Mouse (Mus musculus): Measurements from ENCODE around the gene Hjurp.
A peak's percentile ranks its signal among the peaks of the same experiment; 100 is the strongest.

Hjurp gene

GRCm38 (mm10) chr1:88297480-88298258 lies 20.2 kb upstream of the Hjurp start:
- no peak for DNase-seq

GRCm38 (mm10) chr1:88296171-88296920 lies 18.9 kb upstream of the Hjurp start:
- no peak for DNase-seq

GRCm38 (mm10) chr1:88294650-88295049 lies 17.2 kb upstream of the Hjurp start:
- DNase-seq: no peak

GRCm38 (mm10) chr1:88292057-88292456 lies 14.6 kb upstream of the Hjurp start:
- no peak for DNase-seq

GRCm38 (mm10) chr1:88291409-88292005 lies 14.1 kb upstream of the Hjurp start:
- no peak for DNase-seq

- DNase-seq: no peak
Measured at GRCm38 (mm10) chr1:88290511-88290910, 13.1 kb upstream of the Hjurp start.

- DNase-seq: peak; percentile 50 to 60
Measured at GRCm38 (mm10) chr1:88289917-88290316, 12.5 kb upstream of the Hjurp start.

- no peak for DNase-seq
Measured at GRCm38 (mm10) chr1:88289152-88289551, 11.7 kb upstream of the Hjurp start.

- DNase-seq: no peak
Measured at GRCm38 (mm10) chr1:88288789-88289127, 11.3 kb upstream of the Hjurp start.

- no peak for DNase-seq
Measured at GRCm38 (mm10) chr1:88288056-88288788, 10.8 kb upstream of the Hjurp start.

- DNase-seq: peak; percentile 61 to 77
Measured at GRCm38 (mm10) chr1:88287697-88287980, 10.2 kb upstream of the Hjurp start.

- no peak for DNase-seq
Measured at GRCm38 (mm10) chr1:88286887-88287696, 9.7 kb upstream of the Hjurp start.

GRCm38 (mm10) chr1:88286136-88286845 lies 8.9 kb upstream of the Hjurp start:
- DNase-seq: peak in 1 of 2 experiments; percentile 35

- DNase-seq: no peak
Measured at GRCm38 (mm10) chr1:88285652-88286051, 8.2 kb upstream of the Hjurp start.

- peak in 1 of 2 experiments; percentile 50 for DNase-seq
Measured at GRCm38 (mm10) chr1:88284946-88285320, 7.5 kb upstream of the Hjurp start.

GRCm38 (mm10) chr1:88284228-88284945 lies 7.0 kb upstream of the Hjurp start:
- no peak for DNase-seq

GRCm38 (mm10) chr1:88283376-88284227 lies 6.2 kb upstream of the Hjurp start:
- DNase-seq: peak in 1 of 2 experiments; percentile 24

- no peak for DNase-seq
Measured at GRCm38 (mm10) chr1:88282301-88282700, 4.9 kb upstream of the Hjurp start.

GRCm38 (mm10) chr1:88280006-88280690 lies 2.7 kb upstream of the Hjurp start:
- DNase-seq: no peak
